Mouse (Mus musculus): Measurements from ENCODE around the gene Cacnb2. TPM values are rescaled to one million over a fixed set of nuclear protein-coding genes. Genes with fewer than 3 reads are reported as not detected.

Gene Cacnb2
- polyA plus RNA-seq (2015; fragmentation: Nextera tagmentation; extraction: Ambion mirVana), result 10.1 and 12.2 TPM in 2 replicates

DNA sequence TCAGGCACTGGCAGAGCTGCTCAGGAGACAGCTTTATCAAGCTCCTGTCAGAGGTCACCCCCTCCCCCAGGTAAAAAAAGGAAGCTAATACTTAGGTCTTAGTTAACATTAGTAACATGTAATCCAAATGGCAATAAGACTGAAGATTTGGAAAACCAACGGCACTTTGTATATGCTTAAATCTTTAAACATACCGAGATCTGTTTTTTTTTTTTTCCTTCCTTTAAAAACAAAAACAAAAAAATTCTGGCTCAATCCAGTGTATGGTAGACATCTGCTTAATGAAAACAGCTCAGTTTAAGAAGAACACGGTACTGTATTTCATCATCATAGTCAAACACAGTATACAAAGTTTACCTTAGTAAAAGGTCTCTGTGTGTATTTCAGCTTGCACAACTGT is at the start of gene Cacnb2:
TSS of gene Cacnb2 (plus strand) at position 301 of the 400 bp plus-strand sequence.
- Histone ChIP-seq H3K36me3 (no peaks in the 10 kb centered on the region), H3K27me3 (no peaks in the 10 kb centered on the region), H3K9me3 (replicated peaks) (no peaks in the 10 kb centered on the region), H3K4me2 (peak within 1 kb of the TSS; percentile 88), H3K9ac (peak within 1 kb of the TSS; percentile 91), H3K4me3 (peak within 1 kb of the TSS; percentile 89), H3K4me1 (replicated peaks) (peaks cover 6% of the 10 kb centered on the region), H3K27ac (peak within 1 kb of the TSS; percentile 98)
- WGBS, result 53% methylated on average over 3 of the region's 3 CpGs
- ATAC-seq (replicated peaks; ENCODE audit: insufficient number of reproducible peaks, insufficient read depth, low FRiP score, low read depth), result no peak

DNA sequence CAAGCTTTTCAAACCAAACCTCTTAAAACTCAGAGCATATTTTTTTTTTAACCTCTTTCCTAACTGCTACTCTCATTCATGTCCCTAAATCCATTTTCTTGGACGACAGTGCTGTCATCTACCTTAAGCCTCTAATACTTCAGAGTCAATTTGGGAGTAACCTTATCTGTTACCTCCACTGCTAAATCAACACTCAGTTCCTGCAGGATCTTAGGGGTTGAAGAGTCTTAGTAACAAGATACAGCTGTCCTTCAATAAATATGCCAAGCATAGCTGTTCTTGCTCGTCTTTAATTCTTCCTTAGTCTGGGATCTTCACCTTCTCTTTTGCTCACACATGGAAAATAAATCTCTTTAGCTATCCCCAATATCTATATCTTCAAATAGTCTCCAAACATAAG is 34.9 kb upstream of the Cacnb2 start:
- Histone ChIP-seq H3K27me3 (no peaks in the 10 kb centered on the region), H3K4me1 (replicated peaks) (peaks cover 28% of the 10 kb centered on the region), H3K36me3 (no peaks in the 10 kb centered on the region), H3K27ac (no peak overlapping the region), H3K9me3 (replicated peaks) (no peaks in the 10 kb centered on the region), H3K4me3 (no peak overlapping the region), H3K4me2 (no peak overlapping the region), H3K9ac (no peak overlapping the region)
- ATAC-seq (replicated peaks; ENCODE audit: insufficient number of reproducible peaks, insufficient read depth, low FRiP score, low read depth), result no peak
- 32% methylated on average over 2 of the region's 2 CpGs for WGBS

DNA sequence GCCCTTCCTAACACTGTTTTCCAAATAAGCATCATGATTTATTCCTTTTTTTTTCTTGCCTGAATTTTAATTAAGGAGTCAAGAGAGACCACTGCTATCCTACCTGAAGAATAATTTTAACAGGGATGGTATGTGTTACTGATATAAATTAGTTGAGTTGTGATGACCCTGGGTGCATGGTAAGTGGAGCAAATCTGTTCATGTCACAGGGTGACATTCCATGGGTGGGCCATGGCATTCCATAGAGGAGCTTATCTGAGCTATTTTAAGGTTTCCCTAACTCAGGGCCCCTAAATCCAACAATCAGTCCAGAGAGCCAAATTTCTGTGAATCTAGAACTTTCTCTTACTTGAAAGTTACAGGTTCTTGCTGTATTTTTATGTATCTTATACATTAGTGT is 31.6 kb upstream of the Cacnb2 start:
- Histone ChIP-seq H3K27me3 (no peaks in the 10 kb centered on the region), H3K36me3 (no peaks in the 10 kb centered on the region), H3K4me1 (replicated peaks) (peaks cover 16% of the 10 kb centered on the region), H3K9me3 (replicated peaks) (no peaks in the 10 kb centered on the region), H3K27ac (no peak overlapping the region), H3K9ac (no peak overlapping the region), H3K4me2 (no peak overlapping the region), H3K4me3 (no peak overlapping the region)
- ATAC-seq (replicated peaks; ENCODE audit: insufficient number of reproducible peaks, insufficient read depth, low FRiP score, low read depth), result peak; percentile 58

DNA sequence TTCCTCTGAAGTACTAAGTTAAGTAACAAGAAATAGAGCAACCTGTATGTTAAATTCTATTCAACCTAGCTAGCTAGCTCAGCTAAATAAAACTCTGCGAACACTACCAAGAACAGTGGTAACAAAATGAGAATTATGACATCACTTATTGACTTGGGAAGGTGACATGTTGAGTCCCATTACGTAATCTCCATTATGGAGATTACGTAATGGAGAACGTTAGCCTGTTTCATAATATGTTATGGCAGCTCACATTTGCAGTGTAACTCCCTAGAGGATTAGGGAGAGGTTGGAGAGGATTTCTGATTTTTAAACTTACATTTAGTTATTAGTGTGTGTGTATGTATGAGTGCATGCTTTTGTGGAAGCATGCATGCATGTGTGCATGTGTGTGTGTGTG is 13.3 kb upstream of the Cacnb2 start:
- Histone ChIP-seq H3K27ac (no peak overlapping the region), H3K4me3 (no peak overlapping the region), H3K36me3 (no peaks in the 10 kb centered on the region), H3K4me1 (replicated peaks) (no peaks in the 10 kb centered on the region), H3K9me3 (replicated peaks) (no peaks in the 10 kb centered on the region), H3K4me2 (no peak overlapping the region), H3K9ac (no peak overlapping the region), H3K27me3 (no peaks in the 10 kb centered on the region)
- 84% methylated on average over 4 of the region's 4 CpGs for WGBS
- no peak for ATAC-seq (replicated peaks; ENCODE audit: insufficient number of reproducible peaks, insufficient read depth, low FRiP score, low read depth)

DNA sequence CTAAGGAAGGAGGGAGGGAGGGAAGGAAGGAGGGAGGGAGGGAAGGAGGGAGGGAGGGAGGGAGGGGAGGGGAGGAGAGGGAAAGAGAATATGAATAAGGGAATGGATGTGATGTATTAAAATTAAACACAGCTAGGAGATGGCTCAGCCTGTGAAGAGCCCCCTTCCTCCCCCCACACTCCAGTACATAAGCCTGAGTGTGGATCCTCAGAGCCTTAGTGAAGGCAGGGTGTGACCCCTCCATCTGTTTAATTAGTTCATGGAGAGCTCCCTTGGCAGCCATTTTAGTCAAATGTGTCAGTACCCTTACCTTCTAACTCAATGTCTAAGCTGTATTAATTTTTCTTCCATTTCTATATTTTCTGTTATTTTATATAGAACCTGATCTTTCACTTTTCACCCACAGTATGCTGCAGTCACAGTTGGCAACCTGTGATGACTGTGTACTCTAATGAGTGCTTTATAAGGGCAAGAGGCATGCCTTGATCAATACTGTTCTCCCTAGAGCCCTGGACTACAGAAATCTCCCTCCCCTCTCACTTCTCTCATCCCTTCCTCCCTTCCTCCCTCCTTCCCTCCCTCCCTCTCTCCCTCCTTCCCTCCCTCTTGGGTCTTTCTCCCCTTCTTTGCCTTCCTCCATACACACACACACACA is 4.9 kb upstream of the Cacnb2 start:
- H3K4me3 ChIP-seq, result no peak overlapping the region
- no peak overlapping the region for H3K4me2 ChIP-seq
- no peak for ATAC-seq (replicated peaks; ENCODE audit: insufficient number of reproducible peaks, insufficient read depth, low FRiP score, low read depth)
- no peaks in the 10 kb centered on the region for H3K27me3 ChIP-seq
- H3K4me1 ChIP-seq (replicated peaks), result no peaks in the 10 kb centered on the region
- no peaks in the 10 kb centered on the region for H3K9me3 ChIP-seq (replicated peaks)
- no peaks in the 10 kb centered on the region for H3K36me3 ChIP-seq
- H3K9ac ChIP-seq, result no peak overlapping the region
- no peak overlapping the region for H3K27ac ChIP-seq

DNA sequence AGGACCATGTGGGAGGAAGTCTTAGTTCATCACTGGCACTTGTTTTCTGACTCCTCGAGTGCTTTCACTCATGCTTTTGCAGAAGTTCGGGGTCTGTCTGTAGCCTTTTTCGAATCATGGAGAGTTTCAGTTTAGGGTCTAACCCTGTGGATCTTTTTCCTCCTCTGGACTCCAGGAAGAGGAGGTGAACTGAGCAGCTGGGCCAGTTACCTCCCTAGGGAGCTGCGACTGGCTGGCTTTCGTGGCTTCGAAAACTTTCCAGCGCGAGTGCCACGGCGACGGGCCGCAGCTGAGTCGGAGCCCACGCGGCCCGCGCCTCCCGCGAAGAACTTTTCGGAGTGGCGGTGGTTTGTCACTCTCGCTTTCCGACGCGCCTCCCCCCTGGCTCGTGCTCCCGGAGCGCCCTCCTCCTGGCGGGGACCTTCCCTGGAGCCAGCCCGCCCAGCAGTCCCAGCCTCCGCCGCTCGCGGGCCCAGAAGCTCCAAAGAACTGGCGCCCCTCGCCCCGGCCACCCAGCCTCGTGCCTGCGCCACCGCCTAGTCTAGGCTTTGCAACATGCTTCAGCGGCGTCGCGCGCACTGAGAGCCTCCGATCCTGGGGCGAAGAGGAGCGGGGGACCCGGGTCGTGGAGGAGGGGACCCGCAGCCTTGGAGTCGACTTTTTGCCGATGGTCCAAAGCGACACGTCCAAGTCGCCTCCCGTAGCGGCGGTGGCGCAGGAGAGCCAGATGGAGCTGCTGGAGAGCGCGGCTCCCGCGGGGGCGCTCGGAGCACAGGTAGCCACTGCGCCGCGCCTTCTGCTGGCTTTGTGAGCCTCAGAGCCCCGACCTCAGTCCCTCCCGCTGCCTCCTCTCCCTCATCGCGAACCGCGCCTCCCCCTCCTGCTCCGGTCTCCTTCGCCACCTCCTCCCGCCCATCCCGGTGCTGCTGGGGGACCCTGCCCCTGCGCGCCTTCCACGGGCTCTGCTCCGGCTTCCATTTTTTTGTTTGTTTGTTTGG is 1.2 kb downstream of the Cacnb2 start:
- under 1% methylated on average over 83 of the region's 83 CpGs for WGBS
- peaks cover 11% of the 10 kb centered on the region for H3K4me1 ChIP-seq (replicated peaks)
- peak overlapping the region; percentile 98 for H3K27ac ChIP-seq
- ATAC-seq (replicated peaks; ENCODE audit: insufficient number of reproducible peaks, insufficient read depth, low FRiP score, low read depth), result peak; percentile 87
- no peaks in the 10 kb centered on the region for H3K9me3 ChIP-seq (replicated peaks)
- H3K27me3 ChIP-seq, result no peaks in the 10 kb centered on the region
- H3K4me2 ChIP-seq, result peak overlapping the region; percentile 88
- peak overlapping the region; percentile 89 for H3K4me3 ChIP-seq
- H3K9ac ChIP-seq, result peak overlapping the region; percentile 91
- no peaks in the 10 kb centered on the region for H3K36me3 ChIP-seq

DNA sequence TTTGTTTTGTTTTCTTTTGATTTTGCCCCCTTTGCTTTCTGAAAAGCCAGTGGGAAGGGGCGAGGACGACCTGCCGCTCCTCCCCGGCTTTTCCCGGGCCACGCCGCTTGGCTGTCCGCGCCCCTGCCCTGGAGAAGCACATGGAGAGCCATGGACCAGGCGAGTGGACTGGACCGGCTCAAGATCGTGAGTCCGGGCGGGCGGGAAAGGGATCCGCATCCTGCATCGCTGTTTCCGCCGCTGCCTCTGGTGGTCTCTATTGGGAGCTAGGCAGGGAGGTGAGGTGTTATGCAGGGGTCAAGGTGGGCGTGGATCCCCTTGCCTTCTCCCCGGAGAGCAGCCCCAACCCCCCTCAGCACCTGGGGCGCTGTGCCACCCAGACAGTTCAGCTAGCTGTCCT is 1.9 kb downstream of the Cacnb2 start:
- Histone ChIP-seq H3K4me1 (replicated peaks) (peaks cover 16% of the 10 kb centered on the region), H3K27me3 (no peaks in the 10 kb centered on the region), H3K36me3 (no peaks in the 10 kb centered on the region), H3K27ac (peak overlapping the region; percentile 98), H3K9me3 (replicated peaks) (no peaks in the 10 kb centered on the region), H3K4me3 (peak overlapping the region; percentile 89), H3K9ac (peak overlapping the region; percentile 91), H3K4me2 (peak overlapping the region; percentile 88)
- under 1% methylated on average over 22 of the region's 22 CpGs for WGBS
- peak; percentile 38; the same call in 1 of the 2 replicates for ATAC-seq (replicated peaks; ENCODE audit: insufficient number of reproducible peaks, insufficient read depth, low FRiP score, low read depth)

DNA sequence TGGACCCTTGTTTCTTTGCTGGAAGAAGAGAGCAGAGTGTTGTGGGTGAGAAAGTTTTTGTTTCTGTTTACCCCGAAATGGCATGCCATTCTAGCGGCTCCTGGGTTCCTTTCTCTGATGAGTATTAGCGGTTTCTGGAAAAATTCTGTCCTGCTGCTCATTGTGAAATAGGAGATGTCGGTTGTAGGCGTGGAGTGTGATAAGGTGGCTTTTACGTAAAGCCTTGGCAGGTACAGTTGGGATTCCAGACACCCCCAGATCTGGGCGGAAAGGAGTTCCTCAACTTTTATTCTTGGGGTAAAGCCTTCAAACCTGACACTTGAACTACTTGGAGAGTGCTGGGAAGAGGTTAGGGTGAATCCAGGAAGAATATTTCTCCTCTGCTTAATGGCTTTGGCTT is 2.3 kb downstream of the Cacnb2 start:
- no peaks in the 10 kb centered on the region for H3K9me3 ChIP-seq (replicated peaks)
- peak overlapping the region; percentile 88 for H3K4me2 ChIP-seq
- H3K36me3 ChIP-seq, result no peaks in the 10 kb centered on the region
- ATAC-seq (replicated peaks; ENCODE audit: insufficient number of reproducible peaks, insufficient read depth, low FRiP score, low read depth), result no peak
- H3K27me3 ChIP-seq, result no peaks in the 10 kb centered on the region
- peaks cover 18% of the 10 kb centered on the region for H3K4me1 ChIP-seq (replicated peaks)
- H3K4me3 ChIP-seq, result peak overlapping the region; percentile 89
- H3K9ac ChIP-seq, result peak overlapping the region; percentile 91
- 5% methylated on average over 7 of the region's 7 CpGs for WGBS
- H3K27ac ChIP-seq, result peak overlapping the region; percentile 98

DNA sequence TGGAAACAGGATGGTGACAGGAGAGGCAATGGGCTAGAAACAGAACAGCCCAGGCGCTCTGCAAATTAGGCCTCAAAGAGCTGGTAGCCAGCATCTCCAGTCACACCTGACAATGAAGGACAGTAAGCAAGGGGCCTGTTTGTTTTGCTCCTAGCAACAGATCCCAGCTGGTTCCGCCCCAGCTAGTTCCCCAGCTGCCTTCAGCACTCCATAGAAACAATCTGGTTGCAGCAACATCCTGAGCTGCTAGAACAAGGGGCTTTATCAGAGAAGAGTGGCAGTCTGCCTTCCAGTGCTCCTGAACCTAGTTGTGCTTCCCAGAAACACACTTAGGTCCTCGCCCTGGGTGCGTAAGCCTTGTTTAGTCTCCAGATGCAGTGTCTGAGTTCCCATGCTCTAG is 5.7 kb downstream of the Cacnb2 start:
- 30% methylated on average over 4 of the region's 4 CpGs for WGBS
- peaks cover 27% of the 10 kb centered on the region for H3K4me1 ChIP-seq (replicated peaks)
- peak overlapping the region; percentile 74 for H3K27ac ChIP-seq
- H3K36me3 ChIP-seq, result no peaks in the 10 kb centered on the region
- peak; percentile 24; the same call in 1 of the 2 replicates for ATAC-seq (replicated peaks; ENCODE audit: insufficient number of reproducible peaks, insufficient read depth, low FRiP score, low read depth)
- no peak overlapping the region for H3K4me3 ChIP-seq
- H3K9ac ChIP-seq, result no peak overlapping the region
- H3K4me2 ChIP-seq, result 0 out of 2 replicates have a peak overlapping the region, but pooled peaks have one; percentile 24
- H3K27me3 ChIP-seq, result no peaks in the 10 kb centered on the region
- no peaks in the 10 kb centered on the region for H3K9me3 ChIP-seq (replicated peaks)

DNA sequence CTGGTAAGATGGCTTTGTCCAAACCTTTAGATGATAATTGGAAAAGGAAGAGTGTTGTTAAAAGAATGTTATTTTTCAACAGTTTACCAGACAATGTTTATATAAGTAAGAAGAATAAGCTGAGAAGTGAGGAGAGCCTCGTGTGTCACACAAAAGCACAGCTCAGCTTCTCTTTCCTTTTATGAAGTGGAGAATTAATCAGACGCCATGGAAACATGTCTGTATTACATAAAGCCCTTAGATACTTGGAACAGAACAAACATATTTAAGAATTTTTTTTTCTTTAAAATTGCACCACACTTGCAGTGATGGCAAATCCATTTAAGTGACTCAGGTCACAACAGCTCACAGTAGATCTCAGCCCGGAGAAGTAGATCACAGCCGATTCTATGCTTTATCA is 9.8 kb downstream of the Cacnb2 start:
- H3K4me2 ChIP-seq, result no peak overlapping the region
- H3K36me3 ChIP-seq, result peaks cover 3% of the 10 kb centered on the region; the same call in 1 of the 2 replicates
- H3K4me1 ChIP-seq (replicated peaks), result peaks cover 22% of the 10 kb centered on the region
- no peak for ATAC-seq (replicated peaks; ENCODE audit: insufficient number of reproducible peaks, insufficient read depth, low FRiP score, low read depth)
- H3K27ac ChIP-seq, result no peak overlapping the region
- no peaks in the 10 kb centered on the region for H3K27me3 ChIP-seq
- WGBS, result 56% methylated on average over 4 of the region's 4 CpGs
- H3K9ac ChIP-seq, result no peak overlapping the region
- H3K9me3 ChIP-seq (replicated peaks), result no peaks in the 10 kb centered on the region
- H3K4me3 ChIP-seq, result no peak overlapping the region

DNA sequence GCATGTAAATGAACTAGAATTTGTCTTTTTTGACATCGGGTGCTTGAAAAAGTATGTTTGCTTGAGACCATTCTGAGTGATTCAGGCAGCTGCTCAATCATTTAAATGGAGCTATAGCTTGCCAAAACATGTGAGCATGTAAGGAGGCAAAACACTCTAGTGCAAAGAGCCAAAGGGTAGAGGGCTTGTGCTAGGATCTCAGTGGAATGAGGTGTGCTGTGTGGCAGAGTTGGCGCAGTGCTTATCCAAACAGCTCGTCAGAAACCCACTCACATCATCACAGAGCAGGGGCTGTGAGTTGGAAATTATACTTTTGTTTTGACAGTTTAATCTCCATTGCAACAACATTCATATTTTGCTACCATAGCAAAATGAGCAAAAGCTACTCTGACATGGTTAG is 13.5 kb downstream of the Cacnb2 start:
- no peak for ATAC-seq (replicated peaks; ENCODE audit: insufficient number of reproducible peaks, insufficient read depth, low FRiP score, low read depth)
- H3K9me3 ChIP-seq (replicated peaks), result no peaks in the 10 kb centered on the region
- peaks cover 6% of the 10 kb centered on the region for H3K4me1 ChIP-seq (replicated peaks)
- no peak overlapping the region for H3K9ac ChIP-seq
- H3K27me3 ChIP-seq, result no peaks in the 10 kb centered on the region
- H3K4me2 ChIP-seq, result no peak overlapping the region
- H3K36me3 ChIP-seq, result peaks cover 3% of the 10 kb centered on the region; the same call in 1 of the 2 replicates
- H3K27ac ChIP-seq, result no peak overlapping the region
- H3K4me3 ChIP-seq, result no peak overlapping the region
- 71% methylated on average over 3 of the region's 3 CpGs for WGBS

All from heart, embryonic 15.5 days (tissue).